9 mouse cellular contexts compared by ENCODE assay signal in genomic region chr13:103334723-103335458, GRCm38 (mm10). TPM values are rescaled to one million over a fixed set of nuclear protein-coding genes. Genes with fewer than 3 reads are reported as not detected.
A peak's percentile ranks its signal among the peaks of the same experiment; 100 is the strongest.
DNase-seq lines count a peak whose midpoint lies in the region; ATAC-seq lines count a peak whose summit lies in the region.
"Had no signal": no experiment of that assay in that cellular context is flagged by ENCODE, and none has a peak within 500 bp of the region (broad histone marks: within the 10 kb centered on the region; RNA-seq: fewer than 3 reads in every experiment).

No protein-coding gene starts in this region.

- H3K4me1 ChIP-seq in forebrain, embryonic 11.5 days (replicated peaks; ENCODE audit: control insufficient read depth, insufficient read depth, low read length), result peaks cover 14% of the 10 kb centered on the region; the same call in 1 of the 2 replicates
- peaks cover 16% of the 10 kb centered on the region for H3K4me1 ChIP-seq in intestine, embryonic 16.5 days (ENCODE audit: control insufficient read depth, insufficient read depth, low read length)

- WGBS in forebrain, embryonic 11.5 days, result 1% methylated on average over 32 of the region's 32 CpGs
- WGBS in intestine, embryonic 16.5 days, result 2% methylated on average over 32 of the region's 32 CpGs

- ATAC-seq in forebrain, embryonic 11.5 days (replicated peaks; ENCODE audit: low FRiP score), result peak; percentile 35
- no peak for ATAC-seq in intestine, embryonic 16.5 days

- peak overlapping the region; percentile 92 for H3K4me2 ChIP-seq in forebrain, embryonic 11.5 days (ENCODE audit: low read depth, low read length, severe bottlenecking)
- peak overlapping the region; percentile 96 for H3K4me2 ChIP-seq in intestine, embryonic 16.5 days (ENCODE audit: low read depth, low read length)

- H3K36me3 ChIP-seq in forebrain, embryonic 11.5 days (ENCODE audit: control insufficient read depth, insufficient read depth, low read length), result no peaks in the 10 kb centered on the region
- H3K36me3 ChIP-seq in intestine, embryonic 16.5 days (ENCODE audit: control insufficient read depth, insufficient read depth, low read length), result no peaks in the 10 kb centered on the region
- H3K36me3 ChIP-seq: G1E had no signal

- H3K4me3 ChIP-seq in forebrain, embryonic 11.5 days (ENCODE audit: low read depth, low read length), result peak overlapping the region; percentile 54
- peak overlapping the region; percentile 77 for H3K4me3 ChIP-seq in intestine, embryonic 16.5 days (ENCODE audit: low read length)

- no peaks in the 10 kb centered on the region for H3K9me3 ChIP-seq in forebrain, embryonic 11.5 days (ENCODE audit: control insufficient read depth, low read length)
- no peaks in the 10 kb centered on the region for H3K9me3 ChIP-seq in intestine, embryonic 16.5 days (ENCODE audit: control insufficient read depth, low read length)

- peak overlapping the region; percentile 56 for H3K9ac ChIP-seq in forebrain, embryonic 11.5 days (ENCODE audit: low read length)
- peak overlapping the region; percentile 73 for H3K9ac ChIP-seq in intestine, embryonic 16.5 days (ENCODE audit: low read depth, low read length)

- intact Hi-C loops in gastrocnemius, postnatal 14 days (cut with DNase I; ENCODE audit: low total_unique reads), result loop anchor here (10.0 kb wide), 1 partner anchor 160 kb away; no protein-coding TSS in a partner anchor

- peak; percentile 19 for DNase-seq in gastrocnemius, postnatal 10 days
- DNase-seq in gastrocnemius, postnatal 14 days, result no peak
- DNase-seq in NIH3T3 (ENCODE audit: low read depth), result peak; percentile 30
- peak; percentile 67 for DNase-seq in forebrain, embryonic 11.5 days (ENCODE audit: low spot score)
- peak; percentile 42 for DNase-seq in neural tube, embryonic 10.5 days (ENCODE audit: extremely low spot score, low spot score)
- DNase-seq in frontal cortex, postnatal 14 days (ENCODE audit: low spot score in 2 of 2), result no peak
- no peak for DNase-seq in T-cell, adult 2 months (ENCODE audit: low spot score)

- peaks cover 26% of the 10 kb centered on the region for H3K27me3 ChIP-seq in forebrain, embryonic 11.5 days (ENCODE audit: control insufficient read depth, insufficient read depth, low read length)
- H3K27me3 ChIP-seq in intestine, embryonic 16.5 days (replicated peaks; ENCODE audit: control insufficient read depth, insufficient read depth, low read length), result peaks cover 32% of the 10 kb centered on the region

- H3K27ac ChIP-seq in forebrain, embryonic 11.5 days (ENCODE audit: low read depth, low read length), result no peak overlapping the region
- H3K27ac ChIP-seq in intestine, embryonic 16.5 days (ENCODE audit: low read length), result no peak overlapping the region

RNA-seq across cellular contexts. Expression of gene Mast4, which starts 0.6 kb away (rescaled TPM):
- total RNA-seq in gastrocnemius, postnatal 10 days (2021), result 10 to 100 TPM; 33.1 to 46.3 TPM
- 10 to 100 TPM; 28.0 to 31.2 TPM for total RNA-seq in gastrocnemius, postnatal 14 days (2021)
- polyA plus RNA-seq in forebrain, embryonic 11.5 days (2014; fragmentation: Nextera tagmentation; extraction: Ambion mirVana), result 20.3 and 23.5 TPM in 2 replicates
- polyA plus RNA-seq in intestine, embryonic 16.5 days (2015; fragmentation: Nextera tagmentation; extraction: Ambion mirVana), result 14.2 and 15.1 TPM in 2 replicates

Comparison
In these comparisons a context has a peak if more than half of its experiments do, and no peak if none do; other contexts are left out.
1. DNase-seq: peak in gastrocnemius, postnatal 10 days (single experiment), NIH3T3 (single experiment), forebrain, embryonic 11.5 days (single experiment) and neural tube, embryonic 10.5 days (single experiment); none in gastrocnemius, postnatal 14 days (single experiment), frontal cortex, postnatal 14 days (0 of 2) and T-cell, adult 2 months (single experiment).